Mouse (Mus musculus) hindbrain, embryonic 16.5 days (tissue): Measurements from ENCODE around the gene Ghr. TPM values are rescaled to one million over a fixed set of nuclear protein-coding genes. Genes with fewer than 3 reads are reported as not detected.

ENCODE experiments used
- ATAC-seq: fragments of 200-750 bp; cut with Nextera tagmentation; 2 replicates; pipeline ENCODE4 v1.8.0; 2017; ENCODE audit warnings: moderate TSS enrichment, moderate library complexity
- H3K27ac ChIP-seq: fragments of 300-500 bp; sonication (generic); 2 replicates; pipeline ENCODE4 v1.5.1; 2014; ENCODE audit warnings: low read depth, mild to moderate bottlenecking, control low read depth, low read length, moderate library complexity
- H3K27me3 ChIP-seq: fragments of 300-500 bp; sonication (generic); replicated peaks from 2 replicates; pipeline ENCODE4 v1.6.1; 2014; ENCODE audit warnings: low read length; ENCODE audit not compliant: control insufficient read depth, insufficient read depth
- H3K36me3 ChIP-seq: fragments of 300-500 bp; sonication (generic); 2 replicates; pipeline ENCODE4 v1.6.1; 2014; ENCODE audit warnings: mild to moderate bottlenecking, low read length, moderate library complexity, mixed read lengths; ENCODE audit not compliant: control insufficient read depth, insufficient read depth
- H3K4me1 ChIP-seq: fragments of 300-500 bp; sonication (generic); 2 replicates; pipeline ENCODE4 v1.6.1; 2014; ENCODE audit warnings: low read depth, low read length; ENCODE audit not compliant: control insufficient read depth, insufficient read depth
- H3K4me2 ChIP-seq: fragments of 300-500 bp; sonication (generic); 2 replicates; pipeline ENCODE4 v1.6.1; 2014; ENCODE audit warnings: mild to moderate bottlenecking, low read length, control low read depth, moderate library complexity
- H3K4me3 ChIP-seq: fragments of 300-500 bp; sonication (generic); 2 replicates; pipeline ENCODE4 v1.5.1; 2014; ENCODE audit warnings: mild to moderate bottlenecking, low read length, control low read depth, moderate library complexity
- H3K9ac ChIP-seq: fragments of 300-500 bp; sonication (generic); 2 replicates; pipeline ENCODE4 v1.6.1; 2014; ENCODE audit warnings: low read depth, mild to moderate bottlenecking, control low read depth, low read length, moderate library complexity
- H3K9me3 ChIP-seq: fragments of 300-500 bp; sonication (generic); 2 replicates; pipeline ENCODE4 v1.6.1; 2014; ENCODE audit warnings: mild to moderate bottlenecking, low read length, moderate library complexity; ENCODE audit not compliant: control insufficient read depth
- WGBS: fragments of 180-500 bp; shearing (Covaris S2); extraction: QIAGEN DNeasy Blood & Tissue Kit; methylation state at CpG from one replicate; pipeline ENCODE4 v1.1.7; 2014; 5-methylcytosine and 5-hydroxymethylcytosine counted together
- polyA plus RNA-seq: library from polyadenylated mRNA; unstranded; fragments of >200 nt; fragmentation: Nextera tagmentation; extraction: Ambion mirVana; gene quantifications from 2 replicates; pipeline ENCODE4 v1.2.1, GENCODE M21; 2015

Ghr gene
- polyA plus RNA-seq, 1 experiment from 2014 or later: 10.0 TPM

- Histone ChIP-seq H3K27ac (no peak overlapping the region), H3K4me2 (no peak overlapping the region), H3K9me3 (no peaks in the 10 kb centered on the region), H3K4me1 (no peaks in the 10 kb centered on the region), H3K36me3 (no peaks in the 10 kb centered on the region), H3K9ac (no peak overlapping the region), H3K27me3 (no peaks in the 10 kb centered on the region), H3K4me3 (no peak overlapping the region)
- no peak for ATAC-seq
- WGBS: 82% methylated on average over 3 of the region's 3 CpGs
These were observed 292.9 kb downstream of the Ghr start for GRCm38 (mm10) chr15:3290435-3290834.

- Histone ChIP-seq H3K4me3 (no peak overlapping the region), H3K36me3 (no peaks in the 10 kb centered on the region), H3K4me1 (no peaks in the 10 kb centered on the region), H3K9me3 (no peaks in the 10 kb centered on the region), H3K27me3 (no peaks in the 10 kb centered on the region), H3K9ac (no peak overlapping the region), H3K27ac (no peak overlapping the region), H3K4me2 (no peak overlapping the region)
- ATAC-seq: no peak
These were observed 297.3 kb downstream of the Ghr start for GRCm38 (mm10) chr15:3286032-3286431.

GRCm38 (mm10) chr15:3281737-3282136 is 301.6 kb downstream of the Ghr start:
- Histone ChIP-seq H3K27ac (no peak overlapping the region), H3K4me2 (no peak overlapping the region), H3K4me1 (no peaks in the 10 kb centered on the region), H3K27me3 (no peaks in the 10 kb centered on the region), H3K9me3 (no peaks in the 10 kb centered on the region), H3K36me3 (no peaks in the 10 kb centered on the region; the same call in 1 of the 2 replicates), H3K4me3 (no peak overlapping the region), H3K9ac (no peak overlapping the region)
- ATAC-seq: no peak
- 60% methylated on average over 1 of the region's 1 CpGs for WGBS

GRCm38 (mm10) chr15:3281216-3281615 is 302.1 kb downstream of the Ghr start:
- Histone ChIP-seq H3K27me3 (no peaks in the 10 kb centered on the region), H3K9me3 (no peaks in the 10 kb centered on the region), H3K4me3 (no peak overlapping the region), H3K4me1 (no peaks in the 10 kb centered on the region), H3K9ac (no peak overlapping the region), H3K36me3 (no peaks in the 10 kb centered on the region; the same call in 1 of the 2 replicates), H3K4me2 (no peak overlapping the region), H3K27ac (no peak overlapping the region)
- no peak for ATAC-seq

GRCm38 (mm10) chr15:3279242-3279641 is 304.1 kb downstream of the Ghr start:
- Histone ChIP-seq H3K4me3 (no peak overlapping the region), H3K4me2 (no peak overlapping the region), H3K36me3 (no peaks in the 10 kb centered on the region; the same call in 1 of the 2 replicates), H3K27me3 (no peaks in the 10 kb centered on the region), H3K27ac (no peak overlapping the region), H3K4me1 (no peaks in the 10 kb centered on the region), H3K9me3 (no peaks in the 10 kb centered on the region), H3K9ac (no peak overlapping the region)
- ATAC-seq: no peak
- 83% methylated on average over 7 of the region's 7 CpGs for whole genome bisulfite sequencing

- Histone ChIP-seq H3K27ac (no peak overlapping the region), H3K4me2 (no peak overlapping the region), H3K9me3 (no peaks in the 10 kb centered on the region), H3K9ac (no peak overlapping the region), H3K36me3 (no peaks in the 10 kb centered on the region; the same call in 1 of the 2 replicates), H3K4me1 (no peaks in the 10 kb centered on the region), H3K4me3 (no peak overlapping the region), H3K27me3 (no peaks in the 10 kb centered on the region)
- ATAC-seq: no peak
- 96% methylated on average over 2 of the region's 2 CpGs for WGBS
These were observed 305.9 kb downstream of the Ghr start for GRCm38 (mm10) chr15:3277391-3277790.

- Histone ChIP-seq H3K4me1 (no peaks in the 10 kb centered on the region; the same call in 1 of the 2 replicates), H3K9me3 (no peaks in the 10 kb centered on the region), H3K4me2 (peak overlapping the region; percentile 14; the same call in 1 of the 2 replicates), H3K27me3 (no peaks in the 10 kb centered on the region), H3K4me3 (no peak overlapping the region), H3K9ac (no peak overlapping the region), H3K36me3 (no peaks in the 10 kb centered on the region; the same call in 1 of the 2 replicates), H3K27ac (no peak overlapping the region)
- 68% methylated on average over 1 of the region's 1 CpGs for WGBS
- no peak for ATAC-seq
These were observed 310.1 kb downstream of the Ghr start for GRCm38 (mm10) chr15:3273191-3273590.

GRCm38 (mm10) chr15:3271216-3271615 is 312.1 kb downstream of the Ghr start:
- H3K27me3 ChIP-seq: no peaks in the 10 kb centered on the region
- WGBS: 35% methylated on average over 6 of the region's 6 CpGs
- no peaks in the 10 kb centered on the region for H3K36me3 ChIP-seq
- H3K27ac ChIP-seq: 0 out of 2 replicates have a peak overlapping the region, but pooled peaks have one; percentile 31
- no peaks in the 10 kb centered on the region; the same call in 1 of the 2 replicates for H3K4me1 ChIP-seq
- peak overlapping the region; percentile 37 for H3K4me3 ChIP-seq
- peak overlapping the region; percentile 46 for H3K9ac ChIP-seq
- H3K9me3 ChIP-seq: no peaks in the 10 kb centered on the region
- peak overlapping the region; percentile 45 for H3K4me2 ChIP-seq
- ATAC-seq: no peak

- peak overlapping the region; percentile 52 for H3K4me2 ChIP-seq
- peak; percentile 82 for ATAC-seq
- H3K9ac ChIP-seq: peak overlapping the region; percentile 47
- H3K27ac ChIP-seq: peak overlapping the region; percentile 57
- H3K27me3 ChIP-seq: no peaks in the 10 kb centered on the region
- H3K4me3 ChIP-seq: peak overlapping the region; percentile 37
- H3K36me3 ChIP-seq: no peaks in the 10 kb centered on the region
- 2% methylated on average over 12 of the region's 12 CpGs for WGBS
- H3K4me1 ChIP-seq: no peaks in the 10 kb centered on the region; the same call in 1 of the 2 replicates
- no peaks in the 10 kb centered on the region for H3K9me3 ChIP-seq
These were observed 312.6 kb downstream of the Ghr start for GRCm38 (mm10) chr15:3270646-3271077.
